Mouse (Mus musculus): ENCODE measurements around the gene Gnpnat1. TPM values are rescaled to one million over a fixed set of nuclear protein-coding genes. Genes with fewer than 3 reads are reported as not detected.

Gene Gnpnat1
- polyA plus RNA-seq, 1 experiment from 2014 or later: 50.9 TPM

GRCm38 (mm10) chr14:45423220-45423619, 18.5 kb upstream of the Gnpnat1 start:
- Histone ChIP-seq H3K36me3 (ENCODE audit: control insufficient read depth, insufficient read depth, low read length) (no peaks in the 10 kb centered on the region), H3K9me3 (ENCODE audit: control insufficient read depth, low read depth, low read length) (no peaks in the 10 kb centered on the region; the same call in 1 of the 2 replicates), H3K27ac (ENCODE audit: low read length) (no peak overlapping the region), H3K4me2 (replicated peaks; ENCODE audit: low read depth, low read length) (no peak overlapping the region), H3K4me3 (ENCODE audit: low read depth, low read length) (no peak overlapping the region), H3K9ac (replicated peaks; ENCODE audit: low read depth, low read length) (no peak overlapping the region), H3K27me3 (ENCODE audit: control insufficient read depth, insufficient read depth, low read length) (no peaks in the 10 kb centered on the region), H3K4me1 (ENCODE audit: control insufficient read depth, insufficient read depth, low read length) (no peaks in the 10 kb centered on the region)
- ATAC-seq (ENCODE audit: insufficient number of reproducible peaks, insufficient read depth, low FRiP score, low read depth): no peak
- WGBS: 2% methylated on average over 5 of the region's 5 CpGs

GRCm38 (mm10) chr14:45422371-45422770, 17.7 kb upstream of the Gnpnat1 start:
- no peak overlapping the region for H3K9ac ChIP-seq (replicated peaks; ENCODE audit: low read depth, low read length)
- ATAC-seq (ENCODE audit: insufficient number of reproducible peaks, insufficient read depth, low FRiP score, low read depth): no peak
- WGBS: 65% methylated on average over 4 of the region's 4 CpGs
- no peaks in the 10 kb centered on the region for H3K36me3 ChIP-seq (ENCODE audit: control insufficient read depth, insufficient read depth, low read length)
- no peaks in the 10 kb centered on the region for H3K4me1 ChIP-seq (ENCODE audit: control insufficient read depth, insufficient read depth, low read length)
- no peak overlapping the region for H3K27ac ChIP-seq (ENCODE audit: low read length)
- H3K27me3 ChIP-seq (ENCODE audit: control insufficient read depth, insufficient read depth, low read length): no peaks in the 10 kb centered on the region
- no peak overlapping the region for H3K4me2 ChIP-seq (replicated peaks; ENCODE audit: low read depth, low read length)
- no peak overlapping the region for H3K4me3 ChIP-seq (ENCODE audit: low read depth, low read length)
- H3K9me3 ChIP-seq (ENCODE audit: control insufficient read depth, low read depth, low read length): no peaks in the 10 kb centered on the region; the same call in 1 of the 2 replicates

GRCm38 (mm10) chr14:45419323-45419722, 14.6 kb upstream of the Gnpnat1 start:
- H3K27me3 ChIP-seq (ENCODE audit: control insufficient read depth, insufficient read depth, low read length): no peaks in the 10 kb centered on the region
- H3K9me3 ChIP-seq (ENCODE audit: control insufficient read depth, low read depth, low read length): no peaks in the 10 kb centered on the region
- H3K27ac ChIP-seq (ENCODE audit: low read length): no peak overlapping the region
- H3K9ac ChIP-seq (replicated peaks; ENCODE audit: low read depth, low read length): no peak overlapping the region
- H3K4me1 ChIP-seq (ENCODE audit: control insufficient read depth, insufficient read depth, low read length): no peaks in the 10 kb centered on the region
- no peak overlapping the region for H3K4me2 ChIP-seq (replicated peaks; ENCODE audit: low read depth, low read length)
- H3K36me3 ChIP-seq (ENCODE audit: control insufficient read depth, insufficient read depth, low read length): no peaks in the 10 kb centered on the region
- H3K4me3 ChIP-seq (ENCODE audit: low read depth, low read length): no peak overlapping the region
- 57% methylated on average over 4 of the region's 4 CpGs for WGBS
- no peak for ATAC-seq (ENCODE audit: insufficient number of reproducible peaks, insufficient read depth, low FRiP score, low read depth)

GRCm38 (mm10) chr14:45418553-45418952, 13.8 kb upstream of the Gnpnat1 start:
- no peak overlapping the region for H3K27ac ChIP-seq (ENCODE audit: low read length)
- H3K4me1 ChIP-seq (ENCODE audit: control insufficient read depth, insufficient read depth, low read length): no peaks in the 10 kb centered on the region
- H3K4me3 ChIP-seq (ENCODE audit: low read depth, low read length): no peak overlapping the region
- 82% methylated on average over 3 of the region's 3 CpGs for WGBS
- H3K36me3 ChIP-seq (ENCODE audit: control insufficient read depth, insufficient read depth, low read length): no peaks in the 10 kb centered on the region
- ATAC-seq (ENCODE audit: insufficient number of reproducible peaks, insufficient read depth, low FRiP score, low read depth): no peak
- H3K9ac ChIP-seq (replicated peaks; ENCODE audit: low read depth, low read length): no peak overlapping the region
- no peaks in the 10 kb centered on the region for H3K27me3 ChIP-seq (ENCODE audit: control insufficient read depth, insufficient read depth, low read length)
- no peaks in the 10 kb centered on the region for H3K9me3 ChIP-seq (ENCODE audit: control insufficient read depth, low read depth, low read length)
- no peak overlapping the region for H3K4me2 ChIP-seq (replicated peaks; ENCODE audit: low read depth, low read length)

- H3K4me1 ChIP-seq (ENCODE audit: control insufficient read depth, insufficient read depth, low read length): no peaks in the 10 kb centered on the region
- no peak for ATAC-seq (ENCODE audit: insufficient number of reproducible peaks, insufficient read depth, low FRiP score, low read depth)
- H3K27ac ChIP-seq (ENCODE audit: low read length): no peak overlapping the region
- H3K9ac ChIP-seq (replicated peaks; ENCODE audit: low read depth, low read length): no peak overlapping the region
- H3K27me3 ChIP-seq (ENCODE audit: control insufficient read depth, insufficient read depth, low read length): no peaks in the 10 kb centered on the region
- H3K4me3 ChIP-seq (ENCODE audit: low read depth, low read length): no peak overlapping the region
- no peak overlapping the region for H3K4me2 ChIP-seq (replicated peaks; ENCODE audit: low read depth, low read length)
- H3K36me3 ChIP-seq (ENCODE audit: control insufficient read depth, insufficient read depth, low read length): no peaks in the 10 kb centered on the region
- 90% methylated on average over 4 of the region's 4 CpGs for WGBS
- no peaks in the 10 kb centered on the region for H3K9me3 ChIP-seq (ENCODE audit: control insufficient read depth, low read depth, low read length)
These were observed 11.6 kb upstream of the Gnpnat1 start for GRCm38 (mm10) chr14:45416265-45416664.

- Histone ChIP-seq H3K27ac (ENCODE audit: low read length) (no peak overlapping the region), H3K9me3 (ENCODE audit: control insufficient read depth, low read depth, low read length) (no peaks in the 10 kb centered on the region), H3K4me2 (replicated peaks; ENCODE audit: low read depth, low read length) (no peak overlapping the region), H3K9ac (replicated peaks; ENCODE audit: low read depth, low read length) (no peak overlapping the region), H3K4me1 (ENCODE audit: control insufficient read depth, insufficient read depth, low read length) (no peaks in the 10 kb centered on the region), H3K36me3 (ENCODE audit: control insufficient read depth, insufficient read depth, low read length) (no peaks in the 10 kb centered on the region), H3K27me3 (ENCODE audit: control insufficient read depth, insufficient read depth, low read length) (no peaks in the 10 kb centered on the region), H3K4me3 (ENCODE audit: low read depth, low read length) (no peak overlapping the region)
- 78% methylated on average over 7 of the region's 7 CpGs for WGBS
- no peak for ATAC-seq (ENCODE audit: insufficient number of reproducible peaks, insufficient read depth, low FRiP score, low read depth)
These were observed 1.1 kb downstream of the Gnpnat1 start for GRCm38 (mm10) chr14:45403651-45404050.

GRCm38 (mm10) chr14:45399836-45400235, 4.9 kb downstream of the Gnpnat1 start:
- Histone ChIP-seq H3K36me3 (ENCODE audit: control insufficient read depth, insufficient read depth, low read length) (no peaks in the 10 kb centered on the region), H3K9me3 (ENCODE audit: control insufficient read depth, low read depth, low read length) (no peaks in the 10 kb centered on the region), H3K4me1 (ENCODE audit: control insufficient read depth, insufficient read depth, low read length) (no peaks in the 10 kb centered on the region), H3K4me3 (ENCODE audit: low read depth, low read length) (no peak overlapping the region), H3K27me3 (ENCODE audit: control insufficient read depth, insufficient read depth, low read length) (no peaks in the 10 kb centered on the region), H3K4me2 (replicated peaks; ENCODE audit: low read depth, low read length) (no peak overlapping the region), H3K9ac (replicated peaks; ENCODE audit: low read depth, low read length) (no peak overlapping the region), H3K27ac (ENCODE audit: low read length) (no peak overlapping the region)
- WGBS: 84% methylated on average over 3 of the region's 3 CpGs
- no peak for ATAC-seq (ENCODE audit: insufficient number of reproducible peaks, insufficient read depth, low FRiP score, low read depth)

GRCm38 (mm10) chr14:45389194-45389593, 15.5 kb downstream of the Gnpnat1 start:
- peaks cover 8% of the 10 kb centered on the region for H3K4me1 ChIP-seq (ENCODE audit: control insufficient read depth, insufficient read depth, low read length)
- WGBS: 17% methylated on average over 3 of the region's 3 CpGs
- peak overlapping the region; percentile 53 for H3K4me2 ChIP-seq (replicated peaks; ENCODE audit: low read depth, low read length)
- H3K27ac ChIP-seq (ENCODE audit: low read length): peak overlapping the region; percentile 78
- no peaks in the 10 kb centered on the region for H3K27me3 ChIP-seq (ENCODE audit: control insufficient read depth, insufficient read depth, low read length)
- H3K36me3 ChIP-seq (ENCODE audit: control insufficient read depth, insufficient read depth, low read length): no peaks in the 10 kb centered on the region
- no peak for ATAC-seq (ENCODE audit: insufficient number of reproducible peaks, insufficient read depth, low FRiP score, low read depth)
- peak overlapping the region; percentile 75 for H3K9ac ChIP-seq (replicated peaks; ENCODE audit: low read depth, low read length)
- no peaks in the 10 kb centered on the region for H3K9me3 ChIP-seq (ENCODE audit: control insufficient read depth, low read depth, low read length)
- peak overlapping the region; percentile 79 for H3K4me3 ChIP-seq (ENCODE audit: low read depth, low read length)
